Mouse (Mus musculus) lung, adult 2 months (tissue): ENCODE data around the gene Igf2bp2.

ENCODE experiments used
- CTCF ChIP-seq: fragments of 200-500 bp; IDR thresholded peaks from 2 replicates; pipeline ENCODE4 v1.5.1; 2011; ENCODE audit warnings: mild to moderate bottlenecking, low read length, control low read depth; ENCODE audit not compliant: insufficient read depth
- POLR2A ChIP-seq: fragments of 200-500 bp; IDR thresholded peaks from 2 replicates; pipeline ENCODE4 v1.6.1; 2011; ENCODE audit warnings: low read depth, mild to moderate bottlenecking, control low read depth, low read length, borderline replicate concordance; ENCODE audit errors: extremely low read depth

DNA sequence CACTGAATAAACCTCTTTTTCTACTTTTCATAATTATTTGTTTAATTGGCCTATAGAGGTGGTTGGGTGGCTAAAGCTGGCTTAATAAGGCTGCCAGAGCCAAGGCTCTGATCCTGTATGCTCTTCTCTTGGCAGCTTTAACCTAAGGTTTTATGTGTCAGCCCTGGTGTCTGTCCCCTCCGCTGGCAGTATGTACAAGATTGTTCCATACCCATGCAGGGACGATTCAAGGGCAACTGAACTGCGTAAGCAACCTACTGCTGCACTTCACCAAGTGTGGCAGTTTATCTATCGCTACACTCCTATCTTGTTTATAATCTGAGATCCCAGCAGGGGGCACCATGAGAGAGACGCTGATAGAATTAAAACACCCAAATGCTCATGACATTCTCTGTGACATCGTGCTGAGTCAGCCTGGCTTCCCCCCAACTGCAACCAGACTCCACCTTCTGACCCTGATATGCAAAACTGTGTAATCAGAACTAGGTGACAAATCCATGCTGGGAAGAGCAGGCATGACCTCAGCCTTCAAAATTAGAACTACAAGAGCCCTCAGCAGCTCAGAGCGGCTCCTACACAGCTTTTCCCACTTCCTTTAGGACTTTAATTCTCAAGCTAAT, 55.1 kb downstream of the Igf2bp2 start:
- TF ChIP-seq CTCF (no peak), POLR2A (no peak)
